Mouse (Mus musculus) hindbrain, postnatal 0 days (tissue): ENCODE data around the gene Gcnt2. TPM values are rescaled to one million over a fixed set of nuclear protein-coding genes. Genes with fewer than 3 reads are reported as not detected.

Source experiments
- ATAC-seq: fragments of 200-750 bp; cut with Nextera tagmentation; 2 replicates; pipeline ENCODE4 v1.8.0; 2017; ENCODE audit warnings: mild to moderate bottlenecking, moderate TSS enrichment, moderate library complexity
- DNase-seq: peaks from one replicate; pipeline ENCODE4 v3.0.0-alpha.2; 2015; ENCODE audit warnings: low spot score
- H3K27ac ChIP-seq: fragments of 300-500 bp; sonication (generic); 2 replicates; pipeline ENCODE4 v1.5.1; 2014; ENCODE audit warnings: mild to moderate bottlenecking
- H3K27me3 ChIP-seq: fragments of 300-500 bp; sonication (generic); 2 replicates; pipeline ENCODE4 v1.6.1; 2014; ENCODE audit warnings: low read length, mixed read lengths; ENCODE audit not compliant: insufficient read depth
- H3K36me3 ChIP-seq: fragments of 300-500 bp; sonication (generic); 2 replicates; pipeline ENCODE4 v1.6.1; 2014; ENCODE audit warnings: low read length, mixed read lengths; ENCODE audit not compliant: insufficient read depth
- H3K4me1 ChIP-seq: fragments of 300-500 bp; sonication (generic); 2 replicates; pipeline ENCODE4 v1.6.1; 2014; ENCODE audit warnings: antibody characterized with exemption, low read length, mixed read lengths; ENCODE audit not compliant: insufficient read depth
- H3K4me2 ChIP-seq: fragments of 300-500 bp; sonication (generic); 2 replicates; pipeline ENCODE4 v1.6.1; 2014; ENCODE audit warnings: low read depth, mild to moderate bottlenecking, low read length, moderate library complexity, mixed read lengths
- H3K4me3 ChIP-seq: fragments of 300-500 bp; sonication (generic); 2 replicates; pipeline ENCODE4 v1.5.1; 2014; ENCODE audit warnings: low read length
- H3K9ac ChIP-seq: fragments of 300-500 bp; sonication (generic); replicated peaks from 2 replicates; pipeline ENCODE4 v1.6.1; 2014; ENCODE audit warnings: mild to moderate bottlenecking, low read length, moderate library complexity, mixed read lengths
- H3K9me3 ChIP-seq: fragments of 300-500 bp; sonication (generic); 2 replicates; pipeline ENCODE4 v1.6.1; 2016; ENCODE audit warnings: low read length, mixed read lengths
- CTCF ChIP-seq: IDR thresholded peaks from 2 replicates; pipeline ENCODE4 v1.5.1; 2016; ENCODE audit warnings: antibody characterized with exemption, control low read depth, low read depth
- WGBS: fragments of 180-500 bp; shearing (Covaris S2); extraction: QIAGEN DNeasy Blood & Tissue Kit; methylation state at CpG from one replicate; pipeline ENCODE4 v1.1.7; 2014; 5-methylcytosine and 5-hydroxymethylcytosine counted together
- polyA plus RNA-seq: library from polyadenylated mRNA; unstranded; fragments of >200 nt; fragmentation: Nextera tagmentation; extraction: Ambion mirVana; gene quantifications from 2 replicates; pipeline ENCODE4 v1.2.1, GENCODE M21; 2015
- total RNA-seq: library from RNA; depleted of rRNA; stranded (reverse); fragments of >200 nt; gene quantifications from 2 replicates; pipeline ENCODE4 v1.2.3, GENCODE M21; 2014; rRNA removed

The Gcnt2 gene
- total RNA-seq (11.1 and 12.0 TPM in 2 replicates), polyA plus RNA-seq (2.9 and 3.1 TPM in 2 replicates)

GRCm38 (mm10) chr13:40859652-40860399, at the start of gene Gcnt2:
Gene Gcnt2 (plus strand): TSS chr13:40859754.
- WGBS: 51% methylated on average over 22 of the region's 22 CpGs
- Histone ChIP-seq H3K27ac (no peak within 1 kb of the TSS), H3K9ac (no peak within 1 kb of the TSS), H3K36me3 (no peaks in the 10 kb centered on the region), H3K4me1 (no peaks in the 10 kb centered on the region), H3K4me3 (peak within 1 kb of the TSS; percentile 22), H3K9me3 (no peaks in the 10 kb centered on the region), H3K27me3 (no peaks in the 10 kb centered on the region), H3K4me2 (peak within 1 kb of the TSS; percentile 42)
- ATAC-seq (peak; percentile 49; the same call in 1 of the 2 replicates), DNase-seq (peak; percentile 27)
- TF ChIP-seq CTCF: no peak

- Histone ChIP-seq H3K36me3 (no peaks in the 10 kb centered on the region), H3K27ac (no peak overlapping the region), H3K4me1 (no peaks in the 10 kb centered on the region), H3K4me3 (no peak overlapping the region), H3K27me3 (no peaks in the 10 kb centered on the region), H3K4me2 (no peak overlapping the region), H3K9ac (no peak overlapping the region), H3K9me3 (no peaks in the 10 kb centered on the region)
- DNase-seq (peak; percentile 20), ATAC-seq (no peak)
- WGBS: 53% methylated on average over 1 of the region's 1 CpGs
- peak; percentile 30; the same call in 1 of the 2 replicates for TF ChIP-seq CTCF
Measured at GRCm38 (mm10) chr13:40820617-40821016, 38.9 kb upstream of the Gcnt2 start.

- Histone ChIP-seq H3K4me1 (no peaks in the 10 kb centered on the region), H3K9ac (no peak overlapping the region), H3K27me3 (no peaks in the 10 kb centered on the region), H3K4me2 (no peak overlapping the region), H3K4me3 (no peak overlapping the region), H3K36me3 (no peaks in the 10 kb centered on the region), H3K9me3 (no peaks in the 10 kb centered on the region), H3K27ac (no peak overlapping the region)
- TF ChIP-seq CTCF: no peak
- ATAC-seq (no peak), DNase-seq (no peak)
- whole genome bisulfite sequencing: 77% methylated on average over 2 of the region's 2 CpGs
Measured at GRCm38 (mm10) chr13:40821911-40822310, 37.6 kb upstream of the Gcnt2 start.

GRCm38 (mm10) chr13:40841146-40841787, 18.3 kb upstream of the Gcnt2 start:
- DNase-seq (no peak), ATAC-seq (no peak)
- no peak for TF ChIP-seq CTCF
- no peaks in the 10 kb centered on the region for H3K9me3 ChIP-seq
- H3K9ac ChIP-seq: no peak overlapping the region
- no peak overlapping the region for H3K27ac ChIP-seq
- H3K4me1 ChIP-seq: no peaks in the 10 kb centered on the region
- H3K27me3 ChIP-seq: no peaks in the 10 kb centered on the region
- no peaks in the 10 kb centered on the region for H3K36me3 ChIP-seq
- no peak overlapping the region for H3K4me3 ChIP-seq
- H3K4me2 ChIP-seq: no peak overlapping the region
- WGBS: 78% methylated on average over 10 of the region's 10 CpGs

- Histone ChIP-seq H3K27me3 (no peaks in the 10 kb centered on the region), H3K4me1 (no peaks in the 10 kb centered on the region), H3K4me2 (no peak overlapping the region), H3K27ac (no peak overlapping the region), H3K4me3 (no peak overlapping the region), H3K9ac (no peak overlapping the region), H3K36me3 (no peaks in the 10 kb centered on the region), H3K9me3 (no peaks in the 10 kb centered on the region)
- ATAC-seq (no peak), DNase-seq (no peak)
- WGBS: 21% methylated on average over 1 of the region's 1 CpGs
- TF ChIP-seq CTCF: no peak
Measured at GRCm38 (mm10) chr13:40842141-40842540, 17.4 kb upstream of the Gcnt2 start.

- Histone ChIP-seq H3K4me1 (no peaks in the 10 kb centered on the region), H3K9me3 (no peaks in the 10 kb centered on the region), H3K9ac (no peak overlapping the region), H3K27ac (no peak overlapping the region), H3K4me3 (no peak overlapping the region), H3K27me3 (no peaks in the 10 kb centered on the region), H3K36me3 (no peaks in the 10 kb centered on the region), H3K4me2 (peak overlapping the region; percentile 33; the same call in 1 of the 2 replicates)
- 21% methylated on average over 5 of the region's 5 CpGs for WGBS
- DNase-seq (peak; percentile 90), ATAC-seq (peak; percentile 74; the same call in 1 of the 2 replicates)
- TF ChIP-seq CTCF: peak; percentile 94
Measured at GRCm38 (mm10) chr13:40843418-40844067, 16.0 kb upstream of the Gcnt2 start.
